Mouse (Mus musculus): ENCODE data around the gene Kcnk3.

DNA sequence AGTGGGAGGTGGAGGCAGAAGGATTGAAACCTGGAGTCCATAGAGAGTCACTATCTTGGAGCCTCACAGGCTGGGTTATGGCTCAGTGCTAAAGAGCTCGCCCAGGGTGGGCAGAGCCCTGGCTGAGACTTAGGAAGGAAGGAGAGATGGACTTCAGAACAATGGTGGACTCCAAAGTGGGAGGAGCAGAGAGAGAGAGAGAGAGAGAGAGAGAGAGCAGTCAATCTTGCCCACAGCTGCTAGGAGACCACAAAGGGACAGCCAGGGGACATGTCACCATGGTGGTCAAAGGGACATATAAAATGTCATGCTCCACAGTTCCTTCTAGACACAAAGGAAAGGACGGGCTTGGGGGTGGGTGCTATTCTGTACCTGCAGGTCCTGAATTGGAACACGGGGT is 15.3 kb downstream of the Kcnk3 start:
- TF ChIP-seq CTCF (IDR thresholded peaks at IDR 0.05; ENCODE audit: insufficient read depth, low read depth, low read length) (no peak), POLR2A (IDR thresholded peaks at IDR 0.05; ENCODE audit: insufficient read depth, low read depth, low read length) (no peak)
